Mouse (Mus musculus): ENCODE results near the gene Olfr1418.

GRCm38 (mm10) chr19:11819143-11819700, 41.6 kb downstream of the Olfr1418 start, which contains the start of gene Stx3:
- TF ChIP-seq POLR2A (IDR thresholded peaks at IDR 0.05; ENCODE audit: insufficient read length, low read depth) (no peak), MAX (IDR thresholded peaks at IDR 0.05; ENCODE audit: low read depth) (no peak), E2F4 (IDR thresholded peaks at IDR 0.05; ENCODE audit: insufficient read depth) (no peak), TCF12 (IDR thresholded peaks at IDR 0.05; ENCODE audit: insufficient read depth, poor library complexity, severe bottlenecking) (no peak), USF1 (IDR thresholded peaks at IDR 0.05; ENCODE audit: low read depth) (no peak), MYOD1 (IDR thresholded peaks at IDR 0.05; ENCODE audit: control insufficient read depth in 1 of 3, insufficient read length in 2 of 3, low read depth in 2 of 3) (no peak), MYOG (IDR thresholded peaks at IDR 0.05; ENCODE audit: control insufficient read depth in 1 of 3, insufficient read depth in 1 of 3, insufficient read length in 2 of 3, low read depth in 2 of 3) (no peak), TCF3 (IDR thresholded peaks at IDR 0.05; ENCODE audit: insufficient read length, low read depth) (no peak)
